Mouse (Mus musculus): ENCODE data around the gene Wdr6.
A peak's percentile ranks its signal among the peaks of the same experiment; 100 is the strongest.

DNA sequence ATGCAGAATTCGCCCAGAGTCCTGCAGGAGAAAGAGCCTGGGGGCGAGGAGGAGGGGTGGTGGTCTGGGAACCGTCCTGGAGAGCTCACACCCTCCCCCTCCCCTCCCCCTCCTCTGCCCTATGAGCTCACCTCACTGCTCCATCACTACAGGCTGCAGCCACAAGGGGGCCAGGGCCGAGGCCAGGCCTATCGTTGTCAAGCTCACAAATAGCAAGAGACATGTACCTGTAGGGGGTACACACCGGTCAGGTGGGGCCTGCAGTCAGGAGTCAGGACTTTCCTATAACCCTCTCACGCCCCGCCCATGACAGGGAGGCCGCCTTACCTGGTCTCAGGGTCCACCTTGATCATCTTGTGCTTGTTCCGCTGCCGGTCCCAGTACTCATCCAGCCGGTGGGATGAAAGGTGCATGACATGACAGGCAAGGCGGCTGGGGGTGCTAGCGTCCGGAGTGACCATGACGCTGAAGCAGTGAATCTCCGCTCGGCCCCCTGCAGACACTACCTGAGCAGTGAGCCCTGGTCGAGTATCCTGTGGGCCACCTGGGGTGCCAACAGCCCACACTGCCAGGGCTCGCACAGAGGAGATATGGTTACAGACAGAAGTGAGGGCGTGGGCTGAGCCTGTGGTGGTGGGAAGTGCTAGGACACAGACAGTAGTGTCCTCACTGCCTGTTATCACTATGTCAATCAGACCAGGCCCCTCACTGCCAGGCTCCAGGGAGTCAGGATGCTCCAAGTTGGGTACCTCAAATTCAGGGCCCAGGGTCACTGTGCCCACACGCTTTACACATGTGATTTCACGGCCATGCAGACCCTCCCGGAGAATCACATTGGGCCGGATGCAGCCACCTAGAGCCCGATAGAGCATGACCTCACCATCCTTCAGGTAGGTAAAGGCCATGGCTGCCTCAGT is 4.5 kb downstream of the Wdr6 start:
- TF ChIP-seq POLR2AphosphoS2 (IDR thresholded peaks at IDR 0.05; ENCODE audit: low read depth, low read length) (no peak), CTCF (conservative IDR thresholded peaks at IDR 0.05 in 1 of 2, IDR thresholded peaks at IDR 0.05 in 1 of 2; ENCODE audit: low read depth in 2 of 2, low read length in 2 of 2) (peak; percentile 44 to 65; a peak in 3 of 4 replicates), IRF4 (IDR thresholded peaks at IDR 0.05; ENCODE audit: low read depth, low read length) (no peak), ZKSCAN1 (IDR thresholded peaks at IDR 0.05; ENCODE audit: borderline replicate concordance, low read depth, low read length) (no peak), MAX (IDR thresholded peaks at IDR 0.05; ENCODE audit: low read length) (no peak), POLR2A (IDR thresholded peaks at IDR 0.05; ENCODE audit: low read depth, low read length) (0 out of 2 replicates have a peak, but pooled peaks have one; percentile 9), KAT2A (IDR thresholded peaks at IDR 0.05; ENCODE audit: insufficient replicate concordance, low read length) (no peak), EP300 (IDR thresholded peaks at IDR 0.05; ENCODE audit: low read length) (no peak)

All from CH12.LX (cell line).